Mouse (Mus musculus) megakaryocyte, embryonic 14.5 days (primary cell): ENCODE data around the gene Pum1.

ENCODE experiments used
- FLI1 ChIP-seq: IDR thresholded peaks from 2 replicates; pipeline ENCODE4 v1.6.1; 2012; ENCODE audit warnings: low read length, inconsistent platforms, mixed read lengths
- GATA1 ChIP-seq: IDR thresholded peaks from 3 replicates; pipeline ENCODE4 v1.6.1; 2012; ENCODE audit warnings: mixed read lengths, low read length, inconsistent platforms, borderline replicate concordance

- TF ChIP-seq GATA1: no peak
- no peak for TF ChIP-seq FLI1
Observed at GRCm38 (mm10) chr4:130810845-130811244, 147.7 kb downstream of the Pum1 start.
